Mouse (Mus musculus) lung, embryonic 16.5 days (tissue): ENCODE results near the gene Srd5a1. TPM values are rescaled to one million over a fixed set of nuclear protein-coding genes. Genes with fewer than 3 reads are reported as not detected.
"Not testable (repeated sequence)": the region's sequence is repeated elsewhere in the genome, so short reads cannot be mapped to it uniquely, and the experiment has no call there.

Experiments used
- ATAC-seq: fragments of 200-750 bp; cut with Nextera tagmentation; 2 replicates; pipeline ENCODE4 v1.8.0; 2017; ENCODE audit warnings: low read depth, mild to moderate bottlenecking, moderate library complexity
- H3K27ac ChIP-seq: fragments of 300-500 bp; sonication (generic); 2 replicates; pipeline ENCODE4 v1.5.1; 2014; ENCODE audit warnings: mild to moderate bottlenecking, control low read depth, low read length
- H3K27me3 ChIP-seq: fragments of 300-500 bp; sonication (generic); 2 replicates; pipeline ENCODE4 v1.6.1; 2014; ENCODE audit warnings: low read depth, low read length, mixed read lengths; ENCODE audit not compliant: control insufficient read depth, insufficient read depth
- H3K36me3 ChIP-seq: fragments of 300-500 bp; sonication (generic); 2 replicates; pipeline ENCODE4 v1.6.1; 2014; ENCODE audit warnings: low read length; ENCODE audit not compliant: control insufficient read depth, insufficient read depth
- H3K4me1 ChIP-seq: fragments of 300-500 bp; sonication (generic); replicated peaks from 2 replicates; pipeline ENCODE4 v1.6.1; 2014; ENCODE audit warnings: low read length, mixed read lengths; ENCODE audit not compliant: control insufficient read depth, insufficient read depth
- H3K4me2 ChIP-seq: fragments of 300-500 bp; sonication (generic); 2 replicates; pipeline ENCODE4 v1.6.1; 2014; ENCODE audit warnings: low read depth, low read length, control low read depth
- H3K4me3 ChIP-seq: fragments of 300-500 bp; sonication (generic); 2 replicates; pipeline ENCODE4 v1.5.1; 2014; ENCODE audit warnings: mild to moderate bottlenecking, low read length, control low read depth
- H3K9ac ChIP-seq: fragments of 300-500 bp; sonication (generic); 2 replicates; pipeline ENCODE4 v1.6.1; 2014; ENCODE audit warnings: low read length, control low read depth
- H3K9me3 ChIP-seq: fragments of 300-500 bp; sonication (generic); 2 replicates; pipeline ENCODE4 v1.6.1; 2016; ENCODE audit warnings: low read length; ENCODE audit not compliant: control insufficient read depth
- WGBS: fragments of 180-500 bp; shearing (Covaris S2); extraction: QIAGEN DNeasy Blood & Tissue Kit; methylation state at CpG from one replicate; pipeline ENCODE4 v1.1.7; 2014; 5-methylcytosine and 5-hydroxymethylcytosine counted together
- polyA plus RNA-seq: library from polyadenylated mRNA; unstranded; fragments of >200 nt; fragmentation: Nextera tagmentation; extraction: Ambion mirVana; gene quantifications from 2 replicates; pipeline ENCODE4 v1.2.1, GENCODE M21; 2015

Gene Srd5a1
- polyA plus RNA-seq, 1 experiment from 2014 or later = 22.3 TPM

DNA sequence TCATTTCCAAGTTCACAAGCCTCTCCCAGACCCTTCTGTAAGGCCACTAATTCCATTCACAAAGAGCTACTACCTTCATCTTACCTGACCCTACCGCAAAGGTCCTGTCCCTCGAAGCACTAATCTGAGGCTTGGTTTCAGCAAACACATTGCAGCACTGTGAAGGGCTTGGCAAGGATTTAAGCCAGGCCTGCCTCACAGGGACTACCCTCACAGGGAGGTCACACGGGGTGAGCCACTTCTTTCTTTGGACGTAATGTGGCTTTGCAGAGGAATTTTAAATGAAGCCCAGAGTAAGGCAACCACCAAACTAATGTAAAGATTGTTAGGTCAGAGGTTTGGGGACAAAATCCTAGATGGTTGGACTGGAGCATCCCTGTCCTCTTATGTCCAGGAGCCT is 29.3 kb upstream of the Srd5a1 start:
- no peak for ATAC-seq
- Histone ChIP-seq H3K4me1 (no peaks in the 10 kb centered on the region), H3K27me3 (no peaks in the 10 kb centered on the region), H3K9me3 (no peaks in the 10 kb centered on the region), H3K4me2 (no peak overlapping the region), H3K4me3 (no peak overlapping the region), H3K36me3 (peaks cover 6% of the 10 kb centered on the region), H3K27ac (no peak overlapping the region), H3K9ac (no peak overlapping the region)
- WGBS = 84% methylated on average over 4 of the region's 4 CpGs

DNA sequence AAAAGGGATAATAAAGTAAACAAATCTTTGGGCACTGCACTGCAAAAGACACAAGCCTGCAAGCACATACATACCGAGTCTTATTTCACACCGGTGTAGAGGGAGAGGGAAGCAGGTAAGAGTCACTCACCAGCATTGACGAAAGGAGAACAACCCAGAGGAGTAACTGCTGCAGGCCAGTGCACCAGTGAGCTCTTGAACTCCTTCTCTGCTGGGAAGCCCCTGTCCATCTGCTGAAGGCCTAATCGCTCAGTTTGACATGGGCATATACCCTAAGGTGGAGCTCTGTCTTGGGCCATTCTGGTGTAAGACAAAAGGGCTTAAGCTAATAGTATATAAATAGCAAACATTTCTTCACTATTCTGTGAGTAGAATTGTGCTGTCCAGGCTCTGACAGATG is 28.9 kb upstream of the Srd5a1 start:
- Histone ChIP-seq H3K27me3 (no peaks in the 10 kb centered on the region), H3K27ac (no peak overlapping the region), H3K4me3 (no peak overlapping the region), H3K36me3 (peaks cover 10% of the 10 kb centered on the region), H3K9ac (no peak overlapping the region), H3K9me3 (no peaks in the 10 kb centered on the region), H3K4me2 (no peak overlapping the region), H3K4me1 (no peaks in the 10 kb centered on the region)
- 92% methylated on average over 4 of the region's 4 CpGs for whole genome bisulfite sequencing
- ATAC-seq = no peak

DNA sequence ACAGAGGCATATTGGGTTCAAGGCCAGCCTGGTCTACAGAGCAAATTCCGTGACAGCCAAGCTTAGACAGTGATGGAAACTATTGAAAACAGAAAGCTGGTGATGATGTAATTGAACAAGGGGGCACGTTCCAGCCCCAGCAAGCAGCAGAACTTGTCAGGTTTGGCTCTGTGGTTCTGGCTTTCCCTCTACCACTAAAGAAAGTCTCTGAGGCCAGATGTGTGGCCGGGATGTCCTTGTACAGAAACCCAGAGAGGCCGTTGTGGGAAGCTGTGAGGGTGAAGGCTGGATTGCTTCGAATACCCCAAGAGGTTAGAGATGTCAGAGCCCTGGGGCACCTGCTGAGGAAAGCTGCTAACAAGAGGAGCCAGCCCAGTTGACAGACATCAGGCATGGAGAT is 28.0 kb upstream of the Srd5a1 start:
- no peaks in the 10 kb centered on the region for H3K9me3 ChIP-seq
- H3K27ac ChIP-seq = no peak overlapping the region
- no peaks in the 10 kb centered on the region for H3K27me3 ChIP-seq
- H3K4me2 ChIP-seq = no peak overlapping the region
- no peak for ATAC-seq
- no peak overlapping the region for H3K9ac ChIP-seq
- no peaks in the 10 kb centered on the region for H3K4me1 ChIP-seq
- H3K4me3 ChIP-seq = no peak overlapping the region
- H3K36me3 ChIP-seq = peaks cover 18% of the 10 kb centered on the region
- WGBS = 79% methylated on average over 5 of the region's 5 CpGs

DNA sequence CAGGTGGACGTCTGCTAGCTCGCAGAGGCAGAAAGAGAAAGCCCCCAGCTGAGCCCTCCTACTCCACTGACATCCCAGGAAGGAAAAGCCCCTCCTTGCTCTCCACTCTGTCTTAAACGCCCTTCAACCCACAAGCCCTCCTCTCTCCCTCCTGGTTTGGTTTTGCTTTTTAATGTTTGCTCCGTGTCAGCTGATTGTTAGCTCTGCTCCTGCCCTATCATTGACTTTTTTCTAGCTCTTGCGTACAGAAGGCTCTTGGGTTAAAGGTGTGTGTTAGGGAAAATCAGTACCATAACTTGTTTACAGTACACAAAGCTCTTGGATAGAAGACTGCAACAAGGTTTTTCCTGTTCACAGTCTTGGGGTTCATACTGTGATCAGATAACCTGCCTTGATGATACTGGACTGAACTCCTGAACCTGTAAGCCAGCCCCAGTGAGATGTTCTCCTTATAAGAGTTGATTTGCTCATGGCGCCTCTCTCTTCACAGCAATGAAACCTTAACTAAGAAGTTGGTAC is 26.9 kb upstream of the Srd5a1 start:
- Histone ChIP-seq H3K9ac (no peak overlapping the region), H3K4me1 (no peaks in the 10 kb centered on the region), H3K4me2 (no peak overlapping the region), H3K27ac (no peak overlapping the region), H3K27me3 (no peaks in the 10 kb centered on the region), H3K4me3 (no peak overlapping the region), H3K36me3 (peaks cover 24% of the 10 kb centered on the region), H3K9me3 (no peaks in the 10 kb centered on the region)
- ATAC-seq = no peak
- WGBS = 79% methylated on average over 6 of the region's 6 CpGs

DNA sequence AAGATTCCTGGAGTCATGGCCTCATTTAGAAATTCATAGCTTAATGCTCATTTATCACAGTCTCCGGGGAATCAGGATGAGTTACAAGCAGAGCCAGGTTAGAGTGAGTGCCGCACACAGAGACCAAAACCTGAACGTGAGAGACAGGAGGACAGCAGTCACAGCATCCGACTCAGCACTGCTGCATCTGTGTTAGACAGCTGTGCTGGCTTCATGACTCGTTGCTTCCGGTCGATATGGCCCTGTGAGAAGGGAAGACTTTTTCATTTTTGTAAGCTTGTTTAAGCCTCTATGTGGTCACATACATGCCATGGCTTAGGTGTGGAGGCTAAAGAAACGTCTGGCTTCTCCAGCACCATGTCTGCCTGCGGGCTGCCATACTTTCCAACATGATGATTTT is 26.4 kb upstream of the Srd5a1 start:
- Histone ChIP-seq H3K27ac (no peak overlapping the region), H3K4me3 (no peak overlapping the region), H3K27me3 (no peaks in the 10 kb centered on the region), H3K9me3 (no peaks in the 10 kb centered on the region), H3K36me3 (peaks cover 25% of the 10 kb centered on the region), H3K9ac (no peak overlapping the region), H3K4me2 (no peak overlapping the region), H3K4me1 (no peaks in the 10 kb centered on the region)
- 89% methylated on average over 9 of the region's 9 CpGs for WGBS
- no peak for ATAC-seq

DNA sequence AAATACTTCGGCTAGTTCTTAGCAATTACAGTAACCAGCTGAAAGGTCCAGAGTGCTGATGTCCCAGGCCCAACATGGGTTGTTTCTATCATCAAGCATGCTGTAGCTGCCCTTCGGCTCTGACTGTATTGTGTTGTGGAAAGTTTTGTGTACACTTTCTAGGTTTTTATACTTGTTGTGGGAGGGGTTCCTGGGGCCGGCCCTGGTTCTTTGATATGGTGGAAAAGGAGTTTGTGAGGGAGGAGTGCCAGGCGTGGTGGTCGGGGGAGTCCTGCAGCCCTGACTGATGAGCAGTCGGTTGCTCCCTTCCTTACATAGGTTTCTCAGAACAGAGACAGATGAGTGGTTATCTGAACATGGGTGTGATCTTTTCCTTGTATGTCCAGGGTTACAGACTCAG is 25.6 kb upstream of the Srd5a1 start:
- no peaks in the 10 kb centered on the region for H3K4me1 ChIP-seq
- WGBS = 82% methylated on average over 6 of the region's 6 CpGs
- no peak overlapping the region for H3K9ac ChIP-seq
- no peak overlapping the region for H3K4me2 ChIP-seq
- H3K4me3 ChIP-seq = no peak overlapping the region
- no peaks in the 10 kb centered on the region for H3K9me3 ChIP-seq
- no peak for ATAC-seq
- no peak overlapping the region for H3K27ac ChIP-seq
- H3K27me3 ChIP-seq = no peaks in the 10 kb centered on the region
- peaks cover 31% of the 10 kb centered on the region for H3K36me3 ChIP-seq

DNA sequence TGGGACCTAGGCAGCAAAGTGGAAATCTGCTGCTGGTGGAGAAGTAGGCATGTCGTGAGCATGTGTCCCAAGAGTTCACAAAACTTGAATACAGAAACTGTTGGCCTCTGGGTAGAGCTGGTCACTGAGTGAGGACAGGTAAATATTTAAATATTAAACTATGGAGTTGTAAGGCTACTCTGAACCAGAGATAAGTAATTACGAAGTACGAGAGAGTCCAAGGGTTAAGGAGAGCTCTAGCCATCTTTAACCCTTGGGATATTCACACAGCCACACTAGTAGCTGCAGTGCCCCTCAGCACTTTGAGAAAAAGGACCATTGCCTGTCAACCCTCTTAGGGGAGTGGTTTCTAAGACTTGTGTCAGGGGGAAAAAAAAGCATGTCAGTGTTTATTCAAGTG is 25.1 kb upstream of the Srd5a1 start:
- no peak overlapping the region for H3K27ac ChIP-seq
- H3K4me3 ChIP-seq = no peak overlapping the region
- WGBS = 79% methylated on average over 3 of the region's 3 CpGs
- no peaks in the 10 kb centered on the region for H3K27me3 ChIP-seq
- H3K9ac ChIP-seq = no peak overlapping the region
- H3K4me2 ChIP-seq = no peak overlapping the region
- no peaks in the 10 kb centered on the region for H3K4me1 ChIP-seq
- peaks cover 35% of the 10 kb centered on the region for H3K36me3 ChIP-seq
- ATAC-seq = no peak
- no peaks in the 10 kb centered on the region for H3K9me3 ChIP-seq

DNA sequence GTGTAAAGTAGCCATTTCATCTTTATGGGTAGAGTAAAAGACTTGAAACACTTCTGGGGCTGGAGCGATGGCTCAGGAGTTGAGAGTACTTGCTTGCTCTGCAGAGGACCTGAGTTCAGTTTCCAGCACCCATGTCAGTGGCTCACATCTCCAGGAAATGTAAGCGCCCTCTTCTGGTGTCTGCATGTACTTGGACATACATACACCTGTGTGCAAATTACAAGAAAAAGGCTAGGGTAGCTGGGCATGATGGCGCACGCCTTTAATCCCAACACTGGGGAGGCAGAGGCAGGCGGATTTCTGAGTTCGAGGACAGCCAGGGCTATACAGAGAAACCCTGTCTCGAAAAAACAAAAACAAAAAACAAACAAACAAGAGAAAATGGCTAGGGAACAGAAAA is 24.6 kb upstream of the Srd5a1 start:
- H3K4me2 ChIP-seq, H3K27ac ChIP-seq, H3K4me3 ChIP-seq, H3K4me1 ChIP-seq, ATAC-seq, H3K27me3 ChIP-seq, H3K9ac ChIP-seq, H3K9me3 ChIP-seq: not testable (repeated sequence)
- peaks cover 39% of the 10 kb centered on the region for H3K36me3 ChIP-seq
- WGBS = 91% methylated on average over 7 of the region's 7 CpGs

DNA sequence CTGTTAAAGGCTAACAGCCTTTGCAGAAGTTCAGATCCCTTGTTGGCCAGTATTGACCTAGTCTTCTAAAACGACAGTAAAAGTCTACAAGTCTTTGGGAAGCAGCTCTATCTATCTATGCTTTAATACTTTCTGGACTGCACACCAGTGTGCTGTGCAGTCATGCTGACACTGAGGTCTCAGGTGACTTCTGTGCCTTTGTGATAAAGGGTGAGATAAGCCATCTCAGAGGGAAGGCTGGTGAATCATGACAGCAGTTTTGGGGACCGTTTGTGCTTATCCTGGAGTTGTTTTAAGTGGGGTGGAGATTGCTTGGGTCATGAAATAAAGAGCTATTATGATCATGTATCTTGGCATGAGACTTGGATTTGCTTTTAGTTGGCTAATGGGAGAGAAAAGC is 22.7 kb upstream of the Srd5a1 start:
- no peaks in the 10 kb centered on the region for H3K9me3 ChIP-seq
- no peaks in the 10 kb centered on the region for H3K4me1 ChIP-seq
- H3K9ac ChIP-seq = no peak overlapping the region
- no peak overlapping the region for H3K4me3 ChIP-seq
- WGBS = 83% methylated on average over 2 of the region's 2 CpGs
- H3K4me2 ChIP-seq = no peak overlapping the region
- no peak for ATAC-seq
- no peak overlapping the region for H3K27ac ChIP-seq
- no peaks in the 10 kb centered on the region for H3K27me3 ChIP-seq
- peaks cover 49% of the 10 kb centered on the region for H3K36me3 ChIP-seq

DNA sequence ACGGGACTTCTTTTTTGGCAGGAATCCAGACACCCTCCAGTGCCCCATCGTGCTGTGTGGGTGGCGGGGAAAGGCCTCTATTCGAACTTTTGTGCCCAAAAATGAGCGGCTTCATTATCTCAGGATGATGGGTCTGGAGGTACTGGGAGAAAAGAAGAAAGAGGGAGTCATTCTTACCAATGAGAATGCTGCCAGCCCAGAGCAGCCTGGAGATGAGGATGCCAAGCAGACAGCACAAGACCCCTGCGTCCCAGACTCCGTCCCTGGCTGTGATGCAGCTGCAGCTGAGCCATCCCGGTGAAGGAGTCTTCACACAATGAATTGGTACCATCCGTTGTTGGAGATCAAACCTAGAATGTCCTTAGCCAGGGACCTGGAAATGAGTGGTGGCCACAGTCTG is 22.3 kb upstream of the Srd5a1 start:
- 89% methylated on average over 9 of the region's 9 CpGs for WGBS
- H3K36me3 ChIP-seq = peaks cover 52% of the 10 kb centered on the region
- no peaks in the 10 kb centered on the region for H3K9me3 ChIP-seq
- no peak overlapping the region for H3K4me2 ChIP-seq
- no peak overlapping the region for H3K27ac ChIP-seq
- no peaks in the 10 kb centered on the region for H3K27me3 ChIP-seq
- H3K9ac ChIP-seq = no peak overlapping the region
- H3K4me1 ChIP-seq = no peaks in the 10 kb centered on the region
- no peak for ATAC-seq
- H3K4me3 ChIP-seq = no peak overlapping the region
